Mouse (Mus musculus) heart, embryonic 11.5 days (tissue): ENCODE results near the gene Klk1b27. TPM values are rescaled to one million over a fixed set of nuclear protein-coding genes. Genes with fewer than 3 reads are reported as not detected.

Experiments
- polyA plus RNA-seq: library from polyadenylated mRNA; unstranded; fragments of >200 nt; fragmentation: Nextera tagmentation; extraction: Ambion mirVana; gene quantifications from 2 replicates; pipeline ENCODE4 v1.2.1, GENCODE M21; 2014

Klk1b27 gene
- polyA plus RNA-seq, 1 experiment from 2014 or later = not detected

Other genes starting within 250 kb of the Klk1b27 start
- gene Klk7, start 241.0 kb upstream of the Klk1b27 start, polyA plus RNA-seq = 0.09 TPM in 1 of 2 replicates, not detected in the other
- gene Klk6, start 227.8 kb upstream of the Klk1b27 start, polyA plus RNA-seq = not detected in 2 replicates
- not detected in 2 replicates for gene Klk5, start 210.3 kb upstream of the Klk1b27 start, polyA plus RNA-seq
- gene Klk4, start 171.1 kb upstream of the Klk1b27 start, polyA plus RNA-seq = not detected in 2 replicates
- not detected in 2 replicates for gene Klk15, start 118.5 kb upstream of the Klk1b27 start, polyA plus RNA-seq
- gene Klk1b8, start 101.6 kb upstream of the Klk1b27 start, polyA plus RNA-seq = not detected in 2 replicates
- gene Klk1b1, start 85.5 kb upstream of the Klk1b27 start, polyA plus RNA-seq = not detected in 2 replicates
- not detected in 2 replicates for gene Klk1b9, start 76.2 kb upstream of the Klk1b27 start, polyA plus RNA-seq
- not detected in 2 replicates for gene Klk1b11, start 56.4 kb upstream of the Klk1b27 start, polyA plus RNA-seq
- not detected in 2 replicates for gene Klk1b26, start 40.1 kb upstream of the Klk1b27 start, polyA plus RNA-seq
- gene Klk1b21, start 50.0 kb downstream of the Klk1b27 start, polyA plus RNA-seq = not detected in 2 replicates
- not detected in 2 replicates for gene Klk1b22, start 60.4 kb downstream of the Klk1b27 start, polyA plus RNA-seq
- not detected in 2 replicates for gene Klk1b16, start 84.5 kb downstream of the Klk1b27 start, polyA plus RNA-seq
- gene Klk1b24, start 135.9 kb downstream of the Klk1b27 start, polyA plus RNA-seq = not detected in 2 replicates
- gene Klk1b3, start 145.9 kb downstream of the Klk1b27 start, polyA plus RNA-seq = not detected in 2 replicates
- not detected in 2 replicates for gene Klk1b4, start 155.1 kb downstream of the Klk1b27 start, polyA plus RNA-seq
- not detected in 2 replicates for gene Klk1b5, start 163.7 kb downstream of the Klk1b27 start, polyA plus RNA-seq
- not detected in 2 replicates for gene Klk1, start 173.1 kb downstream of the Klk1b27 start, polyA plus RNA-seq
- gene Gm36864, start 183.9 kb downstream of the Klk1b27 start, polyA plus RNA-seq = not detected in 2 replicates
- gene 1700028J19Rik, start 194.4 kb downstream of the Klk1b27 start, polyA plus RNA-seq = 0.68 and 1.7 TPM in 2 replicates
- 61.5 and 76.0 TPM in 2 replicates for gene 2410002F23Rik, start 194.4 kb downstream of the Klk1b27 start, polyA plus RNA-seq
- gene Acp4, start 205.1 kb downstream of the Klk1b27 start, polyA plus RNA-seq = not detected in 2 replicates
- not detected in 2 replicates for gene Gm15517, start 209.2 kb downstream of the Klk1b27 start, polyA plus RNA-seq